Mouse (Mus musculus) bone marrow macrophage, adult 2 months (primary cell): Measurements from ENCODE around the gene Fbxw25.
"Not testable (repeated sequence)": the region's sequence is repeated elsewhere in the genome, so short reads cannot be mapped to it uniquely, and the experiment has no call there.

Experiments used
- CTCF ChIP-seq: IDR thresholded peaks from 2 replicates; pipeline ENCODE4 v1.5.1; 2012; ENCODE audit warnings: low read depth, mild to moderate bottlenecking, low read length, moderate library complexity
- POLR2A ChIP-seq: IDR thresholded peaks from 2 replicates; pipeline ENCODE4 v1.6.1; 2012; ENCODE audit warnings: mild to moderate bottlenecking, low read depth, low read length, borderline replicate concordance

DNA sequence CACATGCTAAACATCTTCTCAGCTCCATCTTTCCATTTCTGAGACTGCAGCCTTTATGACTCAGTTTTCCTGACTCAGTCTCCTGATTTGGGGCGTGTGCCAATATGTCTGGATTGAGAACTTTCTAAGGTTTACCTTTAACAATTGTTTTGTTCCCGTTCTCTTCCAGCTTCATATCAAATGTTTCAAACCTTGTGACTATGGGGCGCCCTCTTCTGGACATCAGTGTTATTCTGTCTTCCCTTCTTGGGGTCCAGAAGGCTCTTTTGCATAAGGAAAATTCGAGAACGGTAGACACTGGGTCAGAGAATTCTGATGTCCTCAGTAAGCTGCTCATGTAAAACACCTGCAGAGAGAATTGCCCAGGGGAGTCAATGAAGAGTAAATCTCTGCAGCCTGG, 57.6 kb downstream of the Fbxw25 start:
- not testable (repeated sequence) for TF ChIP-seq POLR2A, CTCF
